Mouse (Mus musculus) cerebellum, postnatal 10 days (tissue): ENCODE data around the gene Frzb.
A peak's percentile ranks its signal among the peaks of the same experiment; 100 is the strongest.

Experiments
- DNase-seq, 2 experiments: peaks; one replicate each; pipeline ENCODE4 v3.0.0; 2021; ENCODE audit warnings: mixed read lengths in 2 of 2

The Frzb gene

GRCm38 (mm10) chr2:80423116-80423515, 24.3 kb downstream of the Frzb start:
- no peak for DNase-seq

DNA sequence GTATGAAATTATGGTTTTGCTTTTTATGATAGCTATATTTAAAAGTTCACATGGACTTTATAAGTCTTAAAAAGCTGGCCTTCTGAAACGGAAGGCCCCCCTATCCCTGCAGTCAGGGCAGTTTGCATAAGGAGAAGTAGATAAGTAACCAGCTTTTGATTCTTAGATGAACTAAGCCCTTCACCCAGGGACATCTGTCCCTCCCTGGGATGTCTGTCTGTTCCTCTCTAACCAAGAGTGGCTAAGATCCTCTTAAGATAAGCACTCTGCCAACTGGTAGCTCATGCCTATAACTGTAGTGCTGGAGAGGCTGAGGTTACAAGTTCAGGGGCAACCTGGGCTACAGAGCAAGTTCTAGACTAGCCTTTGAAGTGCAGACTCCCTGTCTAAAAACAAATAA, 25.4 kb downstream of the Frzb start:
- DNase-seq, result no peak

DNA sequence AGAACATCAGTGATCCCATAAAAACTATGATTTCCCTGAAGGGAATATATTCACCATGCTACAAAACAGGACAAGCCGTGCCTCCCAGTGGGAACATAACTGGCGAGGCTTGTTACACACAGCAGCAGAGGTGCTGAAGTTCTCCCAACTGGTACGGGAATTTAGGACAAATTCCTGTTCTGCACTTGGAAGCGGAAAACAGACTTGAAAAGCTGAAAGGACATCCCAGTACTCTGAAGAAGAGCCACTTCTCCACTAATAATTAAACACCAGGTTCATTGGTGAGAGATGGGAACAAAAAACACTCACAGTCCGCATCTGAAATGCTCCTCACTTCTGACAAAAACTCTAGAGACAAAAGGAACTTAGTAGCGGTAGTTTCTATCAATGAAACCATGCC, 31.1 kb downstream of the Frzb start:
- DNase-seq, result no peak

GRCm38 (mm10) chr2:80414387-80414786, 33.0 kb downstream of the Frzb start:
- DNase-seq, result peak; percentile 4 to 8

DNA sequence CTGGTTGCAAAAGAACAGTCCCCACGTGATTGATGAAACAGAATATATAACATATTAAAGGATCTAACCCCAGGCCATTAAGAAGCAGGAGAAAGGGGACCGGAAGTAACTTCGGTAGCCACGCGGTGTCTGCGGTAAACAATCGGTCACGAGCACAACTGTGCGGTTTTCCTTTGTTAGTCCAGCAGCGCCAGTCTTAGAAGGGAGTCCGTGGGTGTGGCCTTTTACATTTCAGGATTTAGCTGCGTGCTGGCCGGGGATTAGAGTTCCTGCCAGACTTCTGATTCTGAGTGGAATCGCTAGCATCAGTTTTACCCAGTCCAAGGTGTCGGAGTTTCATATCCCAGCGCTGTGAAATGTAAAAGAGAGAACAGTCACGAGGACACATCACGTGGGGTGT, 34.3 kb downstream of the Frzb start:
- no peak for DNase-seq

- DNase-seq, result peak; percentile 9 to 22
These were observed 37.4 kb downstream of the Frzb start for GRCm38 (mm10) chr2:80409893-80410574.

DNA sequence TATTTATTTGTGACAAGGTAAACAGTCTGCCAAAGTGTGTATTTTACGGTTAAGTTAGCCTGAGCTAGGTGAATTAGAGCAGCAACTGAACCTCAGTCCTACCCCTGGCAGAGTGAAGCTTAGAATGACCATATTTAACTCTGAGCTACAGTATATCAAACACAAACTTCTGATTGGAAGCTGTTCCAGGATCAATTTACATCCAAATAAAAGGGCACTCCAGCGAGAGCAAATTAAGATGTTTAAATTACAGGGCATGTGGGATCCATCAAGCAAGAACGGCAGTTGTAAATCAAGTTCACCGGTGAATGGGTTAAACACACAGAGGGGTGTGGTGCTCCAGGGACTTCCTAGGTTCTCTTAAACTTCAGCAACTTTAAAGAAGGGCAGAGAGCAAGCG, 42.7 kb downstream of the Frzb start:
- no peak for DNase-seq

- no peak for DNase-seq
These were observed 48.8 kb downstream of the Frzb start for GRCm38 (mm10) chr2:80398595-80399099.

DNA sequence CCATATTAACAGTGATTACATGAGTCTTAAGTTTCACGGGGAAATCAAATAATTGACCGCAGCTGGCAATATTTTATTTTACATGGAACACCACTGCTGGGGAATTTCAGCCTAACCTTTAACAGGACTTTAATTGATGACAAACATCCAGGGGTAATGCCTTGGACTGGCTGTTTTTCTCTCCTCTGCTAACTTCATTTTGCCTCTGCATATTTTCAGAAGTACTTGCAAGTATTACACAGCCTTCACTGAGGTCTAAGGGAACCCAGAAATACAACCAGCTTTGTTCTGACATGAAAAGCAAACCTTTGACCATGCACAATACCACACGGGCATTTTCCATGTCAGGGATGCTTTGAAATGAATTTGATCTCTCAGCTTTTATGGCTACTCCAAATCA, 50.6 kb downstream of the Frzb start:
- no peak for DNase-seq

DNA sequence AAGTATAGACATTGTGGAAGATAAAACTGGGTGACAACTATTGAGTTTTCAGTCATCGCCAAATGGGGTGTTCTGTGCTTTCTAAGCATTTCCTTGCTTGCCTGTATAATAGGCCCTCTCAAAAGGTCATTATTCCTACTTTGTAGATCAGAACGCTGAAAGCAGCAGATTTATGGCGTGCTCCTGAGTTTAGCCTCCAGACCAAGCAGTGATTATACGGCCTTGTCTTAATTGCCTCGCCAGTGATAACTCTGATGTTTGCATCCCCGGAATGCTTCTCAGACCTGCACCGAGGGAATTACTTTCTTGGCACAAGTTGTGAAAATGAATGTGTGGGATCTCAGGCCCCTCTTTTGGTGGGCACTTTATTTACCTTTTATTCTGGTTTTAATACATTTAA, 51.4 kb downstream of the Frzb start:
- no peak for DNase-seq

DNA sequence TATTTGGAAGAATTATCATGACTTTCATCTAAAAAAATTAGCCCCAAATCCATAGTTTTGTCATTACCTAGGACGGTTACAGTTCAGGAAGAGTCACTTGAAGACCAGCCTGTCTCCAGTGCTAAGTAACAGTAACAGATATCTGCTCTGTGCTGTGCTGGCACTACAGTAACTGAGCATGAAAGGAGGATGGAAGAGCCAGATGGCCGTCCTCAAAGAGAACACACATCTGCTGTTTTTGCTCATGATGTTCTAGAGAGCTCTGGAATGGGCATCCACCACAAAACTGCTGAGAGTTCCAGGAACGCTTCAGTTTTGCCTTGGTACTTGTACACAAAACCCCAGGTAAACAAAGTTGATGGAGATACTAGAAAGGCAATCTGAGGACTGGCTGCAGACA, 59.1 kb downstream of the Frzb start:
- DNase-seq, result no peak

DNA sequence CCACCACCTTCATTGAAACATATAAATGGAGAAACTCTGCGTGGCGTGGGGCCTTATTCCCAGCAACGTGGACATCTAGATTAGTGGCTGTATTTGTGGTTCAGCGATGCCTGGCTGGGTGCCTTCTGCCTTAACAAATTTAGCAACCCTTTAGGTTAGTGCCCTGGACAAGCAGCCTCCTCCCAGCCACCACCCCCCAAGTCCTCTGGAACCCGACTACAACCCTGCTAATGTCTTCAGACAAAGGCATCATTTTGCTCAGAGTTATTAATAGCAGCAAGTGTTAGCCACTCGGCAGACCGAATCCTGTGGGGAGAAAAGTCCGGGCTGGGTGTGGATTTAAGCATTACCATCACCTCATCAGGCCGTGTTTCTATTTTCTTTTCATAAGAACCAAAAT, 59.8 kb downstream of the Frzb start:
- DNase-seq, result no peak

- DNase-seq, result no peak
These were observed 61.2 kb downstream of the Frzb start for GRCm38 (mm10) chr2:80386255-80386654.

DNA sequence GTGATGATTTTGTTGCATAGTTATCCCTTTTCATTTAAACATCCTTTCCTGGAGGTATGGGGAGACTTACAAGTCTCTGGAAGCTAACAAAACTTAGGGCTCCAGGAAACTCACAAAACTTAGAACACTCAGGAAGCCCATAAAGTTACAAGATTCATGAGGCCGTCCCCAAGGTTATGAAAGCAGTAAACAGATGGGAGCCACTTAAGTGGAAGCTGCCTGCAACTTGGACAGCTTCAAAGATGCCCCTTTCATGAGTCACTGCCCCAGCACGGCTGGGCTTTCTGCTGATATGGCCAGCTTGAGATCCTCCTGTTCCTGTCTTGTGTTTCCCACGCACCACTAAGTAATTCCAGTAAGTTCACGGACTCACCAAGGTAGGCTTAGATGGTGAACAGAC, 63.0 kb downstream of the Frzb start:
- no peak for DNase-seq

- no peak for DNase-seq
These were observed 67.6 kb downstream of the Frzb start for GRCm38 (mm10) chr2:80379848-80380247.

GRCm38 (mm10) chr2:80374892-80375291, 72.5 kb downstream of the Frzb start:
- no peak for DNase-seq

- DNase-seq, result no peak
These were observed 76.0 kb downstream of the Frzb start for GRCm38 (mm10) chr2:80371458-80371857.
